Mouse (Mus musculus): ENCODE results near the gene Tubb5. TPM values are rescaled to one million over a fixed set of nuclear protein-coding genes. Genes with fewer than 3 reads are reported as not detected.

Tubb5 gene
- polyA plus RNA-seq, 1 experiment from 2014 or later = 391 TPM

DNA sequence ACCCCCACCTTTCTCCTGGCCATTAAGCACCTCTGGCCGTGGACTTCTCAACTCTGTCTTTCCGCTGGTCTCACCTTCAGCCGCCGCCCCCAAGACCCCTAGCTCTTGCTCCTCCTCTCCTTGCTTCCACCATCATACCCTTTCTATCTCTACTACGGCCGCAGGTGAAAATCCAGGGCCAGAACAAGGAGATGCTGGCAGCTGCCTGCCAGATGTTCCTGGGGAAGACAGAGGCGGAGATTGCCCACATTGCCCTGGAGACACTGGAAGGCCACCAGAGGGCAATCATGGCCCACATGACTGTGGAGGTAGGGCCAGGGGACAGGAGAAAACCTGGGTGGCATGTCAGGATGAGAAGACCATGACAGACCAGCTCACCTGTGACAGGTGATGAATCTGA, 13.7 kb downstream of the Tubb5 start:
- Histone ChIP-seq H3K36me3 (replicated peaks) (peaks cover 45% of the 10 kb centered on the region), H3K4me3 (replicated peaks) (peak overlapping the region; percentile 86), H3K9ac (peak overlapping the region; percentile 82), H3K27ac (replicated peaks) (peak overlapping the region; percentile 95), H3K27me3 (no peaks in the 10 kb centered on the region), H3K9me3 (replicated peaks) (no peaks in the 10 kb centered on the region), H3K4me1 (replicated peaks) (peaks cover 77% of the 10 kb centered on the region), H3K4me2 (peak overlapping the region; percentile 98)
- ATAC-seq (ENCODE audit: insufficient read depth) = no peak
- 59% methylated on average over 7 of the region's 7 CpGs for WGBS (ENCODE audit: insufficient replicate concordance)

DNA sequence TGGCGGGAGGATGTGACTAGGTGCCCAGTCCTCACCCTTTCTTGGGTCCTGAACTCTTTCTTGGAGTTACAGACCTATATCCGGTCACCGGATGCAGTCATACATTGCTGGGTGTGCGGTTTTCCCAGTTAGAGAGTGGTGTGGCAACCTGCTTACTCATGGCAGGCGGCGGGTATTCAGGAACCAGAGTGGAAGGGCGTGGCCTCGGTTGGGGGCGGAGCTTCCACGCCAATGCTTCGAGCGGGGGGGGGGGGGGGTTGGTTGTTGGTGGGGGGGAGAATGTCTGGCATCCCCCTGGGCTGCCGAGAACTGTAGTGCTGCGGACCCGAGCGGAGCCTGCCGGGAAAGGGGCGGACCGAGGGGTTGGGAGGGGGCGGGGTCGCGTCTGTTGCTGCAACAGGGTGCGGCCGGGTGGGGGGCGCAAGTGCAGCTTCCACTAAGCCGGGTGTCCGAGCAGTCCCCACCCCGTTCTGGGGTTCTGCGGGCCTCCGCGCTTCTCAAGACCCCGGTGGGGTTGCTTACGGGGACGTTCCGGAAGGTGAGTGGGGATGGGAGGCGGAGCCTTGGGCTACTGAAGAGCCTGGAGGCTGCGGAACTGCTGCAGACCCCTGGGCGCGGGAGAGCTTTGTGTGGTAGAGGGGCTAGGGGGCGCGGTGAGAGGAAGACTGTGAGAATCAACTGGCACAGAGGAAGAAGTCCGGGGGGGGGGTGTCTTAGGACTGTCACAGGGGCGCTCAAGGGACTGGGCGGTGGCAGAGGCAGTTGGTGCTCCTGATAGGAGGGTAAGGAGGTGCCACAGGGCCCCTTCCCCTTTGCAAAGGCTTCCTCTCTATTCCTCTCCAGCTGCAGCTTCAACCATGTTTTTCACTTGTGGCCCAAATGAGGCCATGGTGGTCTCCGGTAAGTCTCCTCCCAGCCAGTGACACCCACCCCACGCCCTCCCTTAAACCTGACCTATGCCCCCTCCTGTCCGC, 14.9 kb downstream of the Tubb5 start, which contains the start of gene Flot1:
Gene Flot1, plus strand, starts transcription at position 267 of the 974 bp plus-strand sequence.
- Histone ChIP-seq H3K4me1 (replicated peaks) (peaks cover 72% of the 10 kb centered on the region), H3K36me3 (replicated peaks) (peaks cover 35% of the 10 kb centered on the region), H3K9ac (peak within 1 kb of the TSS; percentile 82), H3K27me3 (no peaks in the 10 kb centered on the region), H3K9me3 (replicated peaks) (no peaks in the 10 kb centered on the region), H3K27ac (replicated peaks) (peak within 1 kb of the TSS; percentile 95), H3K4me2 (peak within 1 kb of the TSS; percentile 98), H3K4me3 (replicated peaks) (peak within 1 kb of the TSS; percentile 86)
- under 1% methylated on average over 46 of the region's 47 CpGs for WGBS (ENCODE audit: insufficient replicate concordance)
- peak; percentile 75 for ATAC-seq (ENCODE audit: insufficient read depth)

GRCm38 (mm10) chr17:35822564-35822963, 15.5 kb downstream of the Tubb5 start:
- peaks cover 32% of the 10 kb centered on the region for H3K36me3 ChIP-seq (replicated peaks)
- ATAC-seq (ENCODE audit: insufficient read depth) = no peak
- peak overlapping the region; percentile 86 for H3K4me3 ChIP-seq (replicated peaks)
- no peaks in the 10 kb centered on the region for H3K9me3 ChIP-seq (replicated peaks)
- peak overlapping the region; percentile 95 for H3K27ac ChIP-seq (replicated peaks)
- H3K4me1 ChIP-seq (replicated peaks) = peaks cover 72% of the 10 kb centered on the region
- H3K4me2 ChIP-seq = peak overlapping the region; percentile 98
- WGBS (ENCODE audit: insufficient replicate concordance) = under 1% methylated on average over 11 of the region's 11 CpGs
- peak overlapping the region; percentile 82 for H3K9ac ChIP-seq
- no peaks in the 10 kb centered on the region for H3K27me3 ChIP-seq

DNA sequence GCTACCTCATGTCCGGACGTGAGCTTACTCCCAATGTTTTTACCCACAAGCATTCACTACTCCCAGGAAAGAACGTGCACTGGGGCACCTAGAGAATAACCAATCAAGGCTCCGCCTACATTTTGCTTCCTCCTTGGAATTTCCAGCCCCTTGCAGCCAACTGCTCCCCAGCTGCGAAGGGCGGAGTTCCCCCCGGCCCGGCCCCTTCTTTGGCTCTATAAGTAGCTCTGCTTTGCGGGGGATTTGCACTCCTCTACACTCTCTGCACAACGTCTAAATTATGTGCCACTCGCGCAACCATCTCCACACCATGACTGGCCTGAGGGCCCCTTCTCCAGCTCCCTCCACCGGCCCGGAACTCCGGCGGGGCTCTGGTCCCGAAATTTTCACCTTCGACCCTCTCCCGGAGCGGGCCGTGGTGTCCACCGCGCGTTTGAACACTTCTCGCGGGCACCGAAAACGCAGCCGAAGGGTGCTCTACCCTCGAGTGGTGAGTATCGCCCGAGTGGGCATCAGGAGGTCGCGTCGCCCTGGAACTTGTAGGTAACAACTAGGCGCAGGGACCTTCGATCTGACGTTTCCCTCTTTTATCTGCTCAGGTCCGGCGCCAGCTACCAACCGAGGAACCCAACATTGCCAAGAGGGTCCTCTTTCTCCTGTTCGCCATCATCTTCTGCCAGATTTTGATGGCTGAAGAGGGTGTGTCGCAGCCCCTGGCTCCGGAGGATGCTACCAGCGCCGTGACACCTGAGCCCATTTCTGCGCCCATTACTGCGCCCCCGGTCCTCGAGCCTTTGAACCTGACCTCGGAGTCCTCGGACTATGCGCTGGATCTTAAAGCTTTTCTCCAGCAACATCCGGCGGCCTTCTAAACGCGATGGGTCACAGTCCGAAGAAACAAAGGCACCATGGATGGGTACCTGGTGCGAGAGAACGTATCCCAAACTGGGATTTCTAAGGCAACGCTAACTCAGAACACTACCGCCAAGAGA, 16.4 kb downstream of the Tubb5 start, which contains the start of gene Ier3:
Gene Ier3, plus strand, starts transcription at position 246 of the 992 bp plus-strand sequence.
- Histone ChIP-seq H3K4me3 (replicated peaks) (peak within 1 kb of the TSS; percentile 86), H3K9ac (peak within 1 kb of the TSS; percentile 82), H3K9me3 (replicated peaks) (no peaks in the 10 kb centered on the region), H3K27ac (replicated peaks) (peak within 1 kb of the TSS; percentile 95), H3K4me2 (peak within 1 kb of the TSS; percentile 98), H3K36me3 (replicated peaks) (peaks cover 24% of the 10 kb centered on the region), H3K27me3 (no peaks in the 10 kb centered on the region), H3K4me1 (replicated peaks) (peaks cover 75% of the 10 kb centered on the region)
- ATAC-seq (ENCODE audit: insufficient read depth) = peak; percentile 26
- WGBS (ENCODE audit: insufficient replicate concordance) = under 1% methylated on average over 62 of the region's 62 CpGs

- Histone ChIP-seq H3K4me2 (peak overlapping the region; percentile 98; the same call in 1 of the 2 replicates), H3K9ac (no peak overlapping the region), H3K4me3 (replicated peaks) (no peak overlapping the region), H3K27me3 (no peaks in the 10 kb centered on the region), H3K9me3 (replicated peaks) (no peaks in the 10 kb centered on the region), H3K4me1 (replicated peaks) (peaks cover 77% of the 10 kb centered on the region), H3K36me3 (replicated peaks) (peaks cover 7% of the 10 kb centered on the region; the same call in 1 of the 2 replicates), H3K27ac (replicated peaks) (0 out of 2 replicates have a peak overlapping the region, but pooled peaks have one; percentile 8)
- 28% methylated on average over 5 of the region's 5 CpGs for WGBS (ENCODE audit: insufficient replicate concordance)
- no peak for ATAC-seq (ENCODE audit: insufficient read depth)
Measured at GRCm38 (mm10) chr17:35820111-35820510, 18.0 kb downstream of the Tubb5 start.

DNA sequence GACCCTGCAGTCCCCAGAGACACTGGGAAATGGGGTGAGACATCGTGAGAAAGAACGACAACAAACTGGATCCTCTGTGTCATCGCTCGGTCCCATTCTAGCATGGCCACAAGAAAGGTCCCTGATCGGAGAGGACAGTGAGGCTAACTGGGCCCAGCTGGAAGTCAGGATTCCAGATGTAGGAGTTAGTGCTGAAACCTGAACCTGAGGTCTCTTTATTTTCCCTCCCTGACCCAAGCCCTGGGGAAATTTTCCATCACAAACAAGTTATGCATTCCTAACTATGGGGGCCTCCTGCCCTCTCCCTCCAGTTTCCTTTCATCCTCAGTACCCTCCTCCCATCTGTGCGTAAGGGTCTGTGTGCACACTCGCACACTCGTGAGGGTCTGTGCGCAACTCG, 20.9 kb downstream of the Tubb5 start:
- no peak overlapping the region for H3K9ac ChIP-seq
- H3K36me3 ChIP-seq (replicated peaks) = no peaks in the 10 kb centered on the region
- H3K4me1 ChIP-seq (replicated peaks) = peaks cover 70% of the 10 kb centered on the region
- H3K4me2 ChIP-seq = no peak overlapping the region
- H3K27me3 ChIP-seq = no peaks in the 10 kb centered on the region
- 77% methylated on average over 10 of the region's 10 CpGs for WGBS (ENCODE audit: insufficient replicate concordance)
- no peak overlapping the region for H3K4me3 ChIP-seq (replicated peaks)
- H3K9me3 ChIP-seq (replicated peaks) = no peaks in the 10 kb centered on the region
- no peak for ATAC-seq (ENCODE audit: insufficient read depth)
- H3K27ac ChIP-seq (replicated peaks) = no peak overlapping the region

- Histone ChIP-seq H3K4me2 (no peak overlapping the region), H3K4me3 (replicated peaks) (no peak overlapping the region), H3K9me3 (replicated peaks) (no peaks in the 10 kb centered on the region), H3K27me3 (no peaks in the 10 kb centered on the region), H3K9ac (no peak overlapping the region), H3K4me1 (replicated peaks) (peaks cover 65% of the 10 kb centered on the region), H3K27ac (replicated peaks) (no peak overlapping the region), H3K36me3 (replicated peaks) (no peaks in the 10 kb centered on the region)
- no peak for ATAC-seq (ENCODE audit: insufficient read depth)
- WGBS (ENCODE audit: insufficient replicate concordance) = 56% methylated on average over 14 of the region's 14 CpGs
Measured at GRCm38 (mm10) chr17:35816686-35817085, 21.4 kb downstream of the Tubb5 start.

GRCm38 (mm10) chr17:35815836-35816235, 22.3 kb downstream of the Tubb5 start:
- H3K4me1 ChIP-seq (replicated peaks) = peaks cover 62% of the 10 kb centered on the region
- no peak overlapping the region for H3K9ac ChIP-seq
- H3K4me3 ChIP-seq (replicated peaks) = no peak overlapping the region
- H3K27me3 ChIP-seq = no peaks in the 10 kb centered on the region
- no peak overlapping the region for H3K4me2 ChIP-seq
- H3K9me3 ChIP-seq (replicated peaks) = no peaks in the 10 kb centered on the region
- WGBS (ENCODE audit: insufficient replicate concordance) = 60% methylated on average over 7 of the region's 7 CpGs
- ATAC-seq (ENCODE audit: insufficient read depth) = no peak
- no peak overlapping the region for H3K27ac ChIP-seq (replicated peaks)
- H3K36me3 ChIP-seq (replicated peaks) = no peaks in the 10 kb centered on the region

DNA sequence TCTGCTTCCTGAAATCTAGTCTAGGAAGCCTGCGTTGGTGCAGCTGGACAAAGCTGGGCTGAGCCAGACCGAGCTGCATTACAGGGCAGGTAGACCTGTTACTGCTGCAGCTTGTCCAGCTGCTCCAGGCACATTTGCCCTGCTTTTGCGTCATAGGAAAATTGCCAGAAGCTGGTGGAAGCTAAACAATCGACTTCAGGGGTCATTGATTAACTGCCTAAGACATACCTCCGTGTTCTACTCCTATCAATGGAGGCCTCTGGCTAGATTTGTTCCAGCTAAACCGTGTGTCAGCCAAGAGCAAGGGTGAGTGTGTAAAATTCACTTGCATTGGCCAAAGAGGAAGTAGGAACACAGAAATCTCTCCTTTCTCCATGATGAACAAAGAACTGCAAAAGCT, 23.4 kb downstream of the Tubb5 start:
- Histone ChIP-seq H3K9me3 (replicated peaks) (no peaks in the 10 kb centered on the region), H3K27ac (replicated peaks) (no peak overlapping the region; the same call in 1 of the 2 replicates), H3K4me2 (no peak overlapping the region), H3K36me3 (replicated peaks) (no peaks in the 10 kb centered on the region), H3K4me1 (replicated peaks) (peaks cover 50% of the 10 kb centered on the region), H3K9ac (no peak overlapping the region), H3K4me3 (replicated peaks) (no peak overlapping the region), H3K27me3 (no peaks in the 10 kb centered on the region)
- ATAC-seq (ENCODE audit: insufficient read depth) = peak; percentile 29; the same call in 1 of the 2 replicates
- 48% methylated on average over 6 of the region's 6 CpGs for WGBS (ENCODE audit: insufficient replicate concordance)

DNA sequence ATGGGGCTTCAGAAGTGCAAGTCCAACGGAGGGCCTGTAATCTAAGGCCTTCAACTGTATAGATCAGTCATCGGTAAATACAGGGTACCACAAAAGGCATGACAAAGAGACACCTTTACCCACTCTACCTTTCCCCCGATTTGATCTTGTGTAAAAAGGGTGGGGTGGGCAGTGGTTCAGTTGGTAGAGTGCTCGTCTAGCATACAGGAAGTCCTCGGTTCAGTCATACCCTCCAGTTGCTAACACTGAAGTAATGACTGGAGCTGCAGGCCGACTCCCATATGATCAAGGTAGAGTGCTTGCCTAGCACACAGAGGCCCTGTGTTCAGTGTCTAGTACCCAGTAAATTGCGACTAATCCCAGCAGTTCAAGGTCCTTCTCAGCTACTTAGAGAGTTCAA, 24.5 kb downstream of the Tubb5 start:
- H3K4me1 ChIP-seq (replicated peaks) = peaks cover 42% of the 10 kb centered on the region
- H3K9ac ChIP-seq = no peak overlapping the region
- no peaks in the 10 kb centered on the region for H3K9me3 ChIP-seq (replicated peaks)
- WGBS (ENCODE audit: insufficient replicate concordance) = 54% methylated on average over 7 of the region's 7 CpGs
- H3K27me3 ChIP-seq = no peaks in the 10 kb centered on the region
- no peak overlapping the region for H3K4me3 ChIP-seq (replicated peaks)
- H3K4me2 ChIP-seq = no peak overlapping the region
- no peak overlapping the region for H3K27ac ChIP-seq (replicated peaks)
- ATAC-seq (ENCODE audit: insufficient read depth) = no peak
- H3K36me3 ChIP-seq (replicated peaks) = no peaks in the 10 kb centered on the region
